Mouse (Mus musculus): ENCODE measurements around the gene Mta3. TPM values are rescaled to one million over a fixed set of nuclear protein-coding genes. Genes with fewer than 3 reads are reported as not detected.

Mta3 gene
- polyA plus RNA-seq, 1 experiment from 2014 or later = 37.0 TPM

DNA sequence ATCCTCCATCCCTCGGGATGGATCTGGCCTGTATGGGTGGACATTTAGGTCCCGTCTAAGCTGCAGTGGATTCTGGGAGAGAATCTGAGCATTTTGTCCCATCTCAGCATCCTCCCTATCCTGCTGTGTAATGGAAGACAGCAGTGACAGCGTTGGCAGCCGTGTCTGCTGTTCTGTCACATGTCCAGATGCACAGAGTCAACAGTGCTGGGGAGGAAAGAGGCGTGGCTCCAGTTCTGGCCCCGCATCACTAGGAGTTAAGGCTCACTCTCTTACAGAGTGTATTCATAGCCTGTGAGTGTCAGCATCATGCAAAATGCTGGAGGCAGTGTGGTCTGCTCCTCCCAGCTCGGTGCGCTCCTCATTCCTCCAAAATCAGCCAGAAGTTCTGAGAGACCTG lies 113.5 kb downstream of the Mta3 start:
- Histone ChIP-seq H3K9ac (no peak overlapping the region), H3K36me3 (no peaks in the 10 kb centered on the region), H3K4me2 (no peak overlapping the region), H3K4me1 (replicated peaks) (peaks cover 14% of the 10 kb centered on the region), H3K27ac (replicated peaks) (no peak overlapping the region), H3K27me3 (no peaks in the 10 kb centered on the region), H3K4me3 (no peak overlapping the region), H3K9me3 (no peaks in the 10 kb centered on the region)
- 68% methylated on average over 8 of the region's 8 CpGs for WGBS
- no peak for ATAC-seq (ENCODE audit: low FRiP score, low read depth)

DNA sequence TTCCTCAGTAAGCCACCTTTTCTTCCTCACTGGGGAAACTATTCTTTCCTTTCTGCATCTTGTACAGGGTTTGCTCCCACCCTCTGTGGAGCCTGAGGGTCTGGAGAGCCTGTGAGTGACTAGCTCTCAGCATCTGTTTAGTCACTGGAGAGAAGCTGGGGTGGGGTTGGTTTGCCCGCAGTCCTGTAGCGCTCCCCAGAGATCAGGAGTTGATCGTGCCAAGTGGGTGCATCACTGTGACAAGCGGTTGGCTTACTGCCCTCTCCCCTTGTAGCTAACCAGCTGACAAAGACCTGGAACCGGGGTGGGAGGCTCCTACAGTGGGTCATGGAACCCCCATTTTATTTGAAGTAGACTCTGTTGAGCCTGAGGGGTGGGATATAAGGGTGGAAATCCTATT lies 114.7 kb downstream of the Mta3 start:
- Histone ChIP-seq H3K9me3 (no peaks in the 10 kb centered on the region), H3K4me3 (no peak overlapping the region), H3K4me1 (replicated peaks) (peaks cover 14% of the 10 kb centered on the region), H3K36me3 (no peaks in the 10 kb centered on the region), H3K9ac (no peak overlapping the region), H3K27me3 (no peaks in the 10 kb centered on the region), H3K27ac (replicated peaks) (0 out of 2 replicates have a peak overlapping the region, but pooled peaks have one; percentile 18), H3K4me2 (no peak overlapping the region)
- WGBS = 44% methylated on average over 5 of the region's 5 CpGs
- peak; percentile 55 for ATAC-seq (ENCODE audit: low FRiP score, low read depth)

DNA sequence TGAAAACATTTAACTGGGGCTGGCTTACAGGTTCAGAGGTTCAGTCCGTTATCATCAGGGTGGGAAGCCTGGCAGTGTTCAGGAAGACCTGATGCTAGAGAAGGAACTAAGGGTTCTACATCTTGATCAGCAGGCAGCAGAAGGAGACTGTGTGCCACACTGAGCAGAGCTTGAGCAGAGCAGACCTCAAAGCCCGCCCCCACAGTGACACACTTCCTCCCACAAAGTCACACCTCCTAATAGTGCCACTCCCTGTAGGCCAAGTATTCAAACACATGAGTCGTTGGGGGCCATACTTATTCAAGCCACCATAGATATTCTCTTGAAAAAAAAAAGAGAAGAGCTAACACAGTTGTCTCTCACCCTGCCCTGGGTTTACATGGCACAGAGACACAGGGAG lies 115.9 kb downstream of the Mta3 start:
- Histone ChIP-seq H3K4me3 (no peak overlapping the region), H3K9me3 (no peaks in the 10 kb centered on the region), H3K4me2 (no peak overlapping the region), H3K27me3 (no peaks in the 10 kb centered on the region), H3K27ac (replicated peaks) (no peak overlapping the region), H3K4me1 (replicated peaks) (peaks cover 14% of the 10 kb centered on the region), H3K36me3 (no peaks in the 10 kb centered on the region), H3K9ac (no peak overlapping the region)
- ATAC-seq (ENCODE audit: low FRiP score, low read depth) = no peak
- 97% methylated on average over 3 of the region's 3 CpGs for WGBS

DNA sequence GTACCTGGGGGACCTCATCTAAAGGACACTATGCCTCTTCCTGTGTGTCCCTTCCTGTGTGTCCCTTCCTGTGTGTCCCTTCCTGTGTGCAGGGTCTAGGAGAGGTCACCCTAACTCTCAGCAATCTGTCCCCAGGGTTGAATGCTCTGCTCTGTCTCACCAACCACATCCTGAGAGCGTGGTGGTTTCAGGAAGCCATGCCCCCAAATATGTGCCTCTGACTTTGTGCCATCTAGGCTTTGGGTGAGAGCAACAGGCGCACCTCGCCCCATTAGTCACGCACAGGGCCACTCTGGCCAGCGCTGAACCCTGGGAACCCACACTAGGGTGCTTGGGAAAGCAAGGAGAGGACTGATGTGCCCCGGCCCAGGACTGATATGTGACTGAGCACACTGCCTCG lies 117.9 kb downstream of the Mta3 start:
- ATAC-seq (ENCODE audit: low FRiP score, low read depth) = no peak
- no peak overlapping the region for H3K4me2 ChIP-seq
- no peaks in the 10 kb centered on the region for H3K36me3 ChIP-seq
- H3K4me1 ChIP-seq (replicated peaks) = peaks cover 14% of the 10 kb centered on the region
- no peaks in the 10 kb centered on the region for H3K27me3 ChIP-seq
- 86% methylated on average over 7 of the region's 7 CpGs for WGBS
- no peak overlapping the region for H3K4me3 ChIP-seq
- H3K27ac ChIP-seq (replicated peaks) = no peak overlapping the region
- no peak overlapping the region for H3K9ac ChIP-seq
- no peaks in the 10 kb centered on the region for H3K9me3 ChIP-seq

DNA sequence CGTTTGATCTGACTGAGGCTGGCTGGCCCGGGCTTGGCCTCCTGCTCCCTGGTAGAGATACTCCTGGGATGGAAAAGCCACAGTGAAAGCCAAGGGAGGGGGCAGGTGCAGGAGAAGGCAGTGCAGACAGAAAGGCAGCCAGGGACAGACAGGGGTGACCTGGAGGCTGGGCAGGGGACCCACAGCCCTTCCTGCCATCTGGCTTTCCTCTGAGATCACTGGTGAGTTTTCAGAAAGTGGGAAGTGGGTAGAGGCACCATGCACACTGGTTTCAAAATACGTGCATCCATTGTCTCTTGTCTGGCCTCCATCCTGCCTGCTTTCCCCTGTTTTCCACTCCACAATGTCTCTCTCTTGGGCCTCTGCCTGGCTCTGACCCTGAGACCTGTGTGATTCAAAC lies 123.4 kb downstream of the Mta3 start:
- Histone ChIP-seq H3K9me3 (no peaks in the 10 kb centered on the region), H3K4me1 (replicated peaks) (no peaks in the 10 kb centered on the region), H3K4me2 (no peak overlapping the region), H3K27me3 (no peaks in the 10 kb centered on the region), H3K27ac (replicated peaks) (no peak overlapping the region), H3K9ac (no peak overlapping the region), H3K36me3 (no peaks in the 10 kb centered on the region), H3K4me3 (no peak overlapping the region)
- WGBS = 81% methylated on average over 3 of the region's 3 CpGs
- ATAC-seq (ENCODE audit: low FRiP score, low read depth) = no peak

DNA sequence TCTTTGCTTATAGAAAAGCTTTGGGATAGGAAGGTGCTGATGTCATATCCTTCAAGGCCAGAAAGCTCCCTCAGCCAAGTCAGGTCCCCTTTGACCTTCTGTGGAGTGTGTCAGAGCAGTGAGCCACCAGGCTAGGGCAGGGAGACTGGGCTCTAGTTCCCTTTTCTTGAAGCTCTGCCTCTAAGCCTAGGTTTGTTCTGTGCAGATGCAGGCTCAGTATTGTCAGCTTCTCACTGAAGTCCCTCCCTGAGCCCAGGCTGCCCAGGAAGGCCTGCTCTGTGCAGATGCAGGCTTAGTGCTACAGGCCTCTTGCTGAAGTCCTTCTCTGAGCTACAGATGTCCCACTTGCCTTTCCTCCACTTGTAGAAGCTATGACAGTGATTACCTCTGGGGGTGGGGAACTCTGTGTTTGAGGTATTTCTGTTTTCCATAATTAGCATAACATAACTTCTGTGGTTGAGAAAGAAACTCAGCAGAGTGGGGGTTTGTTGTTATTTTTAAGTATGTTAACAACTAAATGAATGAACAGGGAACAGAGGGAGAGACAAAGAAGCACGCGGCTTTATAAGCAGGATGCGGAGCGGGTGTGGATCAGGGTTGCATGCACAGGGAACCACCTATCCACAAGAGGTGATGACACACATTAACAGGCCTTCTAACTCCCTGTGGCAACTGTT lies 124.8 kb downstream of the Mta3 start:
- Histone ChIP-seq H3K9me3 (no peaks in the 10 kb centered on the region), H3K36me3 (no peaks in the 10 kb centered on the region)

DNA sequence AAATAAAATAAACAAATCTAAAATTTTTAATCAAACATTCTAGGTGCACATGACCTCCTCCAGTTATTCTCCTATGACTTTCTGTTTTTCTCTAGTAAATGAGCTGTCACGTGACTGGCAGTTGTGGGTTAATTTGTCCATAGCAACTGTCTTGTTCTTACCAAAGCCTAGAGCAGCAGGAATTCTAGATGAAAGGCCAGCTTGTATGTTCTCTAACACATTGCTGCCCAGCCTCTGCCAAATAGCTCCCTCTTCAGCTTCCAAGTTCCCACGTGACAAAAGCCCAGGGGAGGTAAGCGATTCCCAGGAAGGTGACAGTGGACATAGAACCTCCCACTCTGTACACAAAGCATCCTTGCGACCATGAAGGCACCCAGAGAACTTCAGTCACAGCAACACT lies 128.2 kb downstream of the Mta3 start:
- Histone ChIP-seq H3K27me3 (no peaks in the 10 kb centered on the region), H3K27ac (replicated peaks) (no peak overlapping the region), H3K4me1 (replicated peaks) (no peaks in the 10 kb centered on the region), H3K9me3 (no peaks in the 10 kb centered on the region), H3K9ac (no peak overlapping the region), H3K4me2 (no peak overlapping the region), H3K4me3 (no peak overlapping the region), H3K36me3 (no peaks in the 10 kb centered on the region)
- ATAC-seq (ENCODE audit: low FRiP score, low read depth) = no peak
- WGBS = 45% methylated on average over 4 of the region's 4 CpGs

More for the DNA sequence above, 124.8 kb downstream of the Mta3 start:
- H3K9ac ChIP-seq = no peak overlapping the region
- H3K4me3 ChIP-seq = no peak overlapping the region
- H3K27ac ChIP-seq (replicated peaks) = no peak overlapping the region
- H3K27me3 ChIP-seq = no peaks in the 10 kb centered on the region
- ATAC-seq (ENCODE audit: low FRiP score, low read depth) = no peak
- H3K4me2 ChIP-seq = no peak overlapping the region
- 87% methylated on average over 4 of the region's 4 CpGs for WGBS
- no peaks in the 10 kb centered on the region for H3K4me1 ChIP-seq (replicated peaks)

DNA sequence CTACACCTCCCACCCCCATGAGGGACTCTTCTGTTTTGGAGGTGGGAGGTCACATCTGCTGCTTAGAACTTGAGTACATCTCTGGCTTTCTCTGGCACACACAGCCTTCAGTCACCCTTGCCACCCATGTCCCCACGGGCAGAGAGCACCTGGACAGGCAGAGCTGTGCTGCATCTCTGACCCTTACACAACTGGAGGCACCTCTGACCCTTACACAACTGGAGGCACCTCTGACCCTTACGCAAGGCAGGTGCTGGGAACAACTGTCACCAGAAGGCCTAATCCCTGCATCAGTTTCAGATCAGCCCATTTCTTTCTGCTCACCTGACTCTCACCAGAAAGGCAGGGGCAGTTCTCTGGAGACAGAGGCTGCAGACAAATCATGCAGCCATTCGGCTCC lies 130.1 kb downstream of the Mta3 start:
- H3K4me3 ChIP-seq = no peak overlapping the region
- WGBS = 77% methylated on average over 3 of the region's 3 CpGs
- no peak for ATAC-seq (ENCODE audit: low FRiP score, low read depth)
- no peak overlapping the region for H3K9ac ChIP-seq
- H3K9me3 ChIP-seq = no peaks in the 10 kb centered on the region
- H3K4me1 ChIP-seq (replicated peaks) = no peaks in the 10 kb centered on the region
- no peak overlapping the region for H3K27ac ChIP-seq (replicated peaks)
- no peaks in the 10 kb centered on the region for H3K27me3 ChIP-seq
- no peaks in the 10 kb centered on the region for H3K36me3 ChIP-seq
- no peak overlapping the region for H3K4me2 ChIP-seq

DNA sequence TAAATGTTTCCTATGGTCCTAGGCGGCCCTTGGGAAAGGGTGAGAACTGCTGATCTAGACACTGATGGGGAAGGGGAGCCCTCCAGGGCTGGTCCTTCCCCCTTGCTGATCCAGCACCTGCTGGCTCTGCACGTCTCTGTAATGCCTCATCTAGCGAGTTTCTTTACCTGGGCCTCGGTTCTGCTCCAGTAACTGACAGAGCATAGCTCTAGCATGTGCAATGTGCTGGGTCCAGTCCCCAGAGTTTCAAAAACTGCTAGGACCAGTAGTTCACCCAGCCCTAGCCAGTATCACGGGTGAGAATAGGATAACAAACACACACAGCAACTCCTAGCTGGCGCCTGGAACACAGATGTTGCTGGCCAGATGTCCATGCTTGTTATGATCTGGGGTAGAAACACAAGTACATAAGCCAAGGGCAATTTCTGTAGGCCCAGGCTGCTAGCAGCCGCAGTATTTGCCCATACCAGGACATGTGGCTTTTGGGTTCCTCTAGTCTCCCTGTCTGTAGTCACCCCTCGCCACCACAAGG lies 131.8 kb downstream of the Mta3 start:
- Histone ChIP-seq H3K27me3 (no peaks in the 10 kb centered on the region), H3K4me3 (no peak overlapping the region), H3K9me3 (no peaks in the 10 kb centered on the region), H3K4me2 (no peak overlapping the region), H3K4me1 (replicated peaks) (no peaks in the 10 kb centered on the region), H3K9ac (no peak overlapping the region), H3K27ac (replicated peaks) (no peak overlapping the region), H3K36me3 (no peaks in the 10 kb centered on the region)
- WGBS = 75% methylated on average over 8 of the region's 8 CpGs
- ATAC-seq (ENCODE audit: low FRiP score, low read depth) = no peak

DNA sequence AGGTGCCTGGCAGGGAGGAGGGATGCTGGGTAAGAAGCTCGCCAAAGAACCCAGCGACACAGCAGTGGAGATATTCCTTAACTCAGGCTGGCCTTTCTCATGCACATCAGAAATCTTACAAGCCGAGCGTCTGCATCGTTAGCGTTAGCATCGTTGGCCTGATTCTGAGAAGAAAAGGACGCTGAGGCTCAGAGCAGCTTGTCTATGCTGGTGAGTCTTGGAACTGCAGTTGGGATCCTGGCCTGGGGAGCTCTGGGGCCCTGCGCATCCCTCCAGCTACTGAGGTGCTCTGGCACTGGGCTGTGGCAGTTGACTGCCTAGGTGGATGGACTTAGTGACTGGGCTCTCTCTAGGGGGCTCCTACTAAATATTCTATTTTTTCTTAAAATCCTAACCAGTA lies 133.2 kb downstream of the Mta3 start:
- H3K9me3 ChIP-seq = no peaks in the 10 kb centered on the region
- H3K4me2 ChIP-seq = no peak overlapping the region
- WGBS = 51% methylated on average over 9 of the region's 9 CpGs
- no peak overlapping the region for H3K27ac ChIP-seq (replicated peaks)
- H3K27me3 ChIP-seq = no peaks in the 10 kb centered on the region
- H3K4me3 ChIP-seq = no peak overlapping the region
- ATAC-seq (ENCODE audit: low FRiP score, low read depth) = no peak
- no peak overlapping the region for H3K9ac ChIP-seq
- no peaks in the 10 kb centered on the region for H3K4me1 ChIP-seq (replicated peaks)
- no peaks in the 10 kb centered on the region for H3K36me3 ChIP-seq

DNA sequence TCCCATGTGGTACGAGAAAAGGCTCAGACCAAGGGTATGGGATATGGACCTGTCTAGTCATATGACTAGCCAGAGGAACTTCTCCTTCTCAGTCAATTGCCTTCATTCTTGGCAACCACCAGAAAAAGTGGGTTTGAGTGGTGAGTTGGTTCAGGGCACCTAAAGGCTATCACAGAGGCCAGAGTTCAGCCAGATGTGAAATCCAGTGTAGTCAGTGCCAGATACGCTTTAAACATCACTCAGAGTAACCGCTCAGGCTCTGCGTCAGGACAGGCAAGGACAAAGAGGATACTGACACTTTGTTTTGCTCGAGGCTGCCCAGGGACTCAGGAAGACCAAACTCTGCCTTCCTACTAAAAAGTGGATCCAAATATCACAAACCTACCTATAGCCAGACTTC lies 135.0 kb downstream of the Mta3 start:
- Histone ChIP-seq H3K36me3 (no peaks in the 10 kb centered on the region), H3K4me1 (replicated peaks) (no peaks in the 10 kb centered on the region), H3K9me3 (no peaks in the 10 kb centered on the region), H3K27ac (replicated peaks) (no peak overlapping the region), H3K27me3 (no peaks in the 10 kb centered on the region), H3K4me3 (no peak overlapping the region), H3K4me2 (no peak overlapping the region), H3K9ac (no peak overlapping the region)
- no peak for ATAC-seq (ENCODE audit: low FRiP score, low read depth)
- WGBS = 91% methylated on average over 5 of the region's 5 CpGs

DNA sequence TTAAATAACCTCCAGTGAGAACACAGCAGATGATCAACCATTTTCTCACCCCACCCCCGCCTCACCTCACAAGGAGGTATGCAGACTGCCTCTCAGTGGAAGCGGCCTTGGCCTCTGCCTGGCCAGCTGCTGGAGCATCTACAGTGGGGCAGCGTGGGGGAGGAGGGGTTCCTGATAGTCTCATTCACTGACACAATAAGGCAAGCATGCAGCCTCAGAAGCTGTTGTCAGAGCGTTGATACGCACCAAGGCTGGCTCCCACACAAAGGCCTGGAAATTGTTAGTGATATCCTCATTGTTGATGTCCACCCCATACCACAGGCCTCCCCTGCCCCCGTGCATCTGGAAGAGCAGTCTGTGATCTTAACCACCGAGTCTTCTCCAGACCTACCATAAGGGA lies 137.8 kb downstream of the Mta3 start:
- WGBS = 56% methylated on average over 7 of the region's 7 CpGs
- no peak for ATAC-seq (ENCODE audit: low FRiP score, low read depth)

DNA sequence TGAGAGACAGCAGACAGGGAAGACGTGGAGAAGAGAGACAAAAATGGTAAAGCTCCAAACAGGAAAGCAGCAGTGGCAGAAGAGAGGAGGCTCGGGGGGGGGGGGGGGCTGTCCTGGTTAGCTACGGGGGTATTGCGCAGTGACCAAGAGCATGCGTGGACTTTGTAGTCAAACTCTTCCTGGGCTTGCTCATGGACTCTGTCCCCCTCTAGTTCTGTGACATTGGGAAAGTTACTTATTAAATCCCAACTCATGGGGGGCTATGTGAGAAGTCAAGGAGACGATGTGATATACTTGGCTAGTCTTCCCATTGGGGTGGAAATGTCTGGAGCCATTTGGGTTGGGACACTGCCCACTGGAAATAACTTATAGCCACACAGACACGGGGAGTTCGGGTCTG lies 139.6 kb downstream of the Mta3 start:
- 90% methylated on average over 8 of the region's 8 CpGs for WGBS
- ATAC-seq (ENCODE audit: low FRiP score, low read depth) = no peak
- H3K36me3 ChIP-seq = no peaks in the 10 kb centered on the region
- H3K27me3 ChIP-seq = no peaks in the 10 kb centered on the region
- H3K27ac ChIP-seq (replicated peaks) = no peak overlapping the region
- no peak overlapping the region for H3K9ac ChIP-seq
- peaks cover 17% of the 10 kb centered on the region for H3K4me1 ChIP-seq (replicated peaks)
- H3K4me3 ChIP-seq = no peak overlapping the region
- H3K9me3 ChIP-seq = no peaks in the 10 kb centered on the region
- no peak overlapping the region for H3K4me2 ChIP-seq

More for the DNA sequence above, 137.8 kb downstream of the Mta3 start:
- Histone ChIP-seq H3K4me3 (no peak overlapping the region), H3K36me3 (no peaks in the 10 kb centered on the region), H3K27ac (replicated peaks) (no peak overlapping the region), H3K4me2 (no peak overlapping the region), H3K4me1 (replicated peaks) (peaks cover 1% of the 10 kb centered on the region), H3K27me3 (no peaks in the 10 kb centered on the region), H3K9ac (no peak overlapping the region), H3K9me3 (no peaks in the 10 kb centered on the region)
